Mouse (Mus musculus): ENCODE measurements around the gene Ntn1. TPM values are rescaled to one million over a fixed set of nuclear protein-coding genes. Genes with fewer than 3 reads are reported as not detected.

Gene Ntn1
- polyA plus RNA-seq, 1 experiment: 6.1 TPM

DNA sequence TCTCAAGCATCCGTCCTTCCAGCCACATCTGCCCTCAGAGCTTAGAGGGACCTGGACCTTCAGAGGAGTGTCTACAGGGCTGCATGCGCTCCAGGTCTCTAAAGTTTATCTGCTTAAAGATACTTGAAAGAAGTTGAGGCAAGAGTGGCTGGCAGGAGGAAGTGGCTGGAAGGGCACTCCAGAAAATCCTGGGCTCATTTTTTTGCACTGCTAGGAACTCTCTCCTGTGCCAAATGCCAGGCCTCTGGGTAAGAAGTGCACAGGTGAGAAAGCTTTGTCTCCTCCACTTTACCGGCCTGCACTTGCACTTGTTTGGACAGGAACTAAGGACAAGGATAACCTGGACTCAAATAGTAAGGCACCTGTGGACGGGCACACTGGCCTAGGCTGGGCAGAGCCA is 232.2 kb downstream of the Ntn1 start:
- no peak overlapping the region for H3K4me3 ChIP-seq (ENCODE audit: insufficient read depth, low read length)
- TF ChIP-seq POLR2A (IDR thresholded peaks at IDR 0.05; ENCODE audit: low read depth, low read length) (no peak), CTCF (IDR thresholded peaks at IDR 0.05; ENCODE audit: borderline replicate concordance, insufficient read depth, low read length) (no peak)
- H3K4me1 ChIP-seq (ENCODE audit: control insufficient read depth, insufficient read depth, low read length): no peaks in the 10 kb centered on the region; the same call in 1 of the 2 replicates
- no peak overlapping the region for H3K27ac ChIP-seq (ENCODE audit: insufficient read depth, low read length)

DNA sequence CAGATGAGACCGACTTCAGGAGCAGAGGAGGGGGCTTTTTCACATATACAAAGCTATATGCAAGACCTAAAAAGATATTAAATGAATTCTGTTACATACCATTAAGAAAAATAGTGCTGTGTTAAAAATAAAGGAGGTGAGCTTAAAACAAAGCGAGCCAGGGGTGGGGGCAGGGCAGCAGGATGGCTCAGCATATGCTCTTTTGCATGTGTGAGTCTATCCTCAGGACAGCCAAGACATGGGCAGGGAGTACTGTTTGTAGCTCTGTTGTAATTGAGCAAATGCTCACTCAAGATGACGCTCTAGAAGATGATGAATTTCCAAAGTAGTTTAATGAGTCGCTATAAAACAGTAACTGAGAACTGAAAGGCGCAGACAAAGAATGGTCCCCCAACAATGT is 236.2 kb downstream of the Ntn1 start:
- no peak for TF ChIP-seq CTCF (IDR thresholded peaks at IDR 0.05; ENCODE audit: borderline replicate concordance, insufficient read depth, low read length)
- TF ChIP-seq POLR2A (IDR thresholded peaks at IDR 0.05; ENCODE audit: low read depth, low read length): no peak
- Histone ChIP-seq H3K4me3 (ENCODE audit: insufficient read depth, low read length) (no peak overlapping the region), H3K27ac (ENCODE audit: insufficient read depth, low read length) (no peak overlapping the region), H3K4me1 (ENCODE audit: control insufficient read depth, insufficient read depth, low read length) (no peaks in the 10 kb centered on the region; the same call in 1 of the 2 replicates)

DNA sequence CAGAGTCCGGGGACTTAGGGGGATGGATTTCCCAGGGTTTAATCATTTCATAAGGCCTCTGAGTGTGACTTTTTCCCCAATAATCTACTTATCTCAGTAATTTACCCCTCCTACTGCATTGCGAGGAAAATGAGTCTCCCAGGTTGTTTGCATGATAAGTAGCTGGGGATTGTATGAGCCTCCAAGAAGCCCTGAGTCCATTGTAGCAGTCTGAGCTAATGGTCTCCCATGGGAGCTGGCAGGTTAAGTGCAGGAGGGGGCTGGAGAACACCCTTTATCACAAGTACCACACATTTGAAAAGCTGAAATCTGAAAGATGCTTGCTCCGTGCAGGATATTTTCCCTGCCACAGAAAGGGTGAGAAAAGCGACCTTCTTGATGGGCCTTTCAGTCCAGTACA is 240.8 kb downstream of the Ntn1 start:
- TF ChIP-seq CTCF (IDR thresholded peaks at IDR 0.05; ENCODE audit: borderline replicate concordance, insufficient read depth, low read length) (no peak), POLR2A (IDR thresholded peaks at IDR 0.05; ENCODE audit: low read depth, low read length) (no peak)
- H3K4me1 ChIP-seq (ENCODE audit: control insufficient read depth, insufficient read depth, low read length): 0 out of 2 replicates have a peak, but pooled peaks cover 4% of the 10 kb centered on the region
- H3K4me3 ChIP-seq (ENCODE audit: insufficient read depth, low read length): no peak overlapping the region

More for the DNA sequence above, 240.8 kb downstream of the Ntn1 start:
- no peak overlapping the region for H3K27ac ChIP-seq (ENCODE audit: insufficient read depth, low read length)

Other genes with a start within 250 kb of the Ntn1 start
- 0.86 and 1.3 TPM in 2 replicates for gene Pik3r5, start 31.3 kb upstream of the Ntn1 start, polyA plus RNA-seq (2011; ENCODE audit: insufficient read length, low read depth, missing spikeins)
- gene Pik3r6, start 102.2 kb upstream of the Ntn1 start, polyA plus RNA-seq (2011; ENCODE audit: insufficient read length, low read depth, missing spikeins): not detected in 2 replicates
- not detected in 2 replicates for gene Mfsd6l, start 155.4 kb upstream of the Ntn1 start, polyA plus RNA-seq (2011; ENCODE audit: insufficient read length, low read depth, missing spikeins)
- gene Ccdc42, start 186.2 kb upstream of the Ntn1 start, polyA plus RNA-seq (2011; ENCODE audit: insufficient read length, low read depth, missing spikeins): not detected in 2 replicates

All from embryonic fibroblast, embryonic 13.5 days (primary cell).